Mouse (Mus musculus): ENCODE results near the gene Intu. TPM values are rescaled to one million over a fixed set of nuclear protein-coding genes. Genes with fewer than 3 reads are reported as not detected.

Gene Intu
- polyA plus RNA-seq, 1 experiment from 2014 or later: 2.8 TPM

GRCm38 (mm10) chr3:40527976-40528950, 2.8 kb upstream of the Intu start:
- H3K36me3 ChIP-seq: no peaks in the 10 kb centered on the region
- peaks cover 35% of the 10 kb centered on the region for H3K4me1 ChIP-seq
- H3K4me2 ChIP-seq: peak overlapping the region; percentile 35
- WGBS: 8% methylated on average over 9 of the region's 9 CpGs
- H3K9me3 ChIP-seq: no peaks in the 10 kb centered on the region
- no peak for ATAC-seq (ENCODE audit: extremely low read depth, insufficient number of reproducible peaks, low FRiP score, low TSS enrichment)
- no peak overlapping the region for H3K4me3 ChIP-seq
- H3K27ac ChIP-seq (replicated peaks): no peak overlapping the region
- 0 out of 2 replicates have a peak overlapping the region, but pooled peaks have one; percentile 12 for H3K9ac ChIP-seq
- peaks cover 44% of the 10 kb centered on the region for H3K27me3 ChIP-seq (replicated peaks)

- Histone ChIP-seq H3K4me1 (peaks cover 35% of the 10 kb centered on the region), H3K4me3 (no peak overlapping the region), H3K9ac (no peak overlapping the region), H3K36me3 (no peaks in the 10 kb centered on the region), H3K27me3 (replicated peaks) (peaks cover 51% of the 10 kb centered on the region), H3K4me2 (no peak overlapping the region), H3K9me3 (no peaks in the 10 kb centered on the region), H3K27ac (replicated peaks) (no peak overlapping the region)
- ATAC-seq (ENCODE audit: extremely low read depth, insufficient number of reproducible peaks, low FRiP score, low TSS enrichment): no peak
- WGBS: 43% methylated on average over 6 of the region's 6 CpGs
Measured at GRCm38 (mm10) chr3:40528958-40529357, 2.1 kb upstream of the Intu start.

GRCm38 (mm10) chr3:40530845-40531244, 241 bp upstream of the Intu start:
- Histone ChIP-seq H3K4me2 (peak overlapping the region; percentile 99), H3K27me3 (replicated peaks) (peaks cover 57% of the 10 kb centered on the region), H3K9me3 (no peaks in the 10 kb centered on the region), H3K4me1 (peaks cover 35% of the 10 kb centered on the region), H3K4me3 (peak overlapping the region; percentile 64), H3K9ac (peak overlapping the region; percentile 76; the same call in 1 of the 2 replicates), H3K27ac (replicated peaks) (no peak overlapping the region), H3K36me3 (no peaks in the 10 kb centered on the region)
- 15% methylated on average over 7 of the region's 7 CpGs for WGBS
- no peak for ATAC-seq (ENCODE audit: extremely low read depth, insufficient number of reproducible peaks, low FRiP score, low TSS enrichment)

GRCm38 (mm10) chr3:40532256-40532655, 1.2 kb downstream of the Intu start:
- no peak for ATAC-seq (ENCODE audit: extremely low read depth, insufficient number of reproducible peaks, low FRiP score, low TSS enrichment)
- peaks cover 48% of the 10 kb centered on the region for H3K27me3 ChIP-seq (replicated peaks)
- WGBS: 22% methylated on average over 11 of the region's 11 CpGs

GRCm38 (mm10) chr3:40534141-40534540, 3.1 kb downstream of the Intu start:
- Histone ChIP-seq H3K27me3 (replicated peaks) (peaks cover 43% of the 10 kb centered on the region), H3K4me1 (peaks cover 14% of the 10 kb centered on the region), H3K36me3 (no peaks in the 10 kb centered on the region), H3K4me2 (no peak overlapping the region), H3K9ac (no peak overlapping the region), H3K4me3 (no peak overlapping the region), H3K27ac (replicated peaks) (no peak overlapping the region), H3K9me3 (no peaks in the 10 kb centered on the region)
- no peak for ATAC-seq (ENCODE audit: extremely low read depth, insufficient number of reproducible peaks, low FRiP score, low TSS enrichment)
- 66% methylated on average over 4 of the region's 4 CpGs for WGBS

More at GRCm38 (mm10) chr3:40532256-40532655, 1.2 kb downstream of the Intu start:
- Histone ChIP-seq H3K9me3 (no peaks in the 10 kb centered on the region), H3K27ac (replicated peaks) (no peak overlapping the region), H3K4me1 (peaks cover 32% of the 10 kb centered on the region), H3K4me2 (peak overlapping the region; percentile 99), H3K4me3 (peak overlapping the region; percentile 64), H3K9ac (no peak overlapping the region), H3K36me3 (no peaks in the 10 kb centered on the region)

GRCm38 (mm10) chr3:40540567-40541554, 9.8 kb downstream of the Intu start:
- Histone ChIP-seq H3K4me1 (peaks cover 7% of the 10 kb centered on the region; the same call in 1 of the 2 replicates), H3K9me3 (no peaks in the 10 kb centered on the region), H3K4me3 (peak overlapping the region; percentile 85), H3K9ac (peak overlapping the region; percentile 87), H3K4me2 (peak overlapping the region; percentile 78), H3K27me3 (replicated peaks) (no peaks in the 10 kb centered on the region; the same call in 1 of the 2 replicates), H3K27ac (replicated peaks) (0 out of 2 replicates have a peak overlapping the region, but pooled peaks have one; percentile 25), H3K36me3 (no peaks in the 10 kb centered on the region)
- WGBS: 5% methylated on average over 45 of the region's 45 CpGs
- peak; percentile 73 for ATAC-seq (ENCODE audit: extremely low read depth, insufficient number of reproducible peaks, low FRiP score, low TSS enrichment)

GRCm38 (mm10) chr3:40546621-40547020, 15.5 kb downstream of the Intu start:
- ATAC-seq (ENCODE audit: extremely low read depth, insufficient number of reproducible peaks, low FRiP score, low TSS enrichment): no peak
- WGBS: 84% methylated on average over 4 of the region's 4 CpGs
- no peaks in the 10 kb centered on the region for H3K27me3 ChIP-seq (replicated peaks)

GRCm38 (mm10) chr3:40652941-40653352, 121.9 kb downstream of the Intu start:
- H3K9ac ChIP-seq: no peak overlapping the region
- H3K9me3 ChIP-seq: no peaks in the 10 kb centered on the region
- no peak overlapping the region for H3K4me2 ChIP-seq
- H3K27me3 ChIP-seq (replicated peaks): no peaks in the 10 kb centered on the region
- no peak overlapping the region for H3K27ac ChIP-seq (replicated peaks)
- no peak overlapping the region for H3K4me3 ChIP-seq
- ATAC-seq (ENCODE audit: extremely low read depth, insufficient number of reproducible peaks, low FRiP score, low TSS enrichment): no peak
- H3K36me3 ChIP-seq: peaks cover 19% of the 10 kb centered on the region
- 44% methylated on average over 10 of the region's 10 CpGs for WGBS
- H3K4me1 ChIP-seq: peaks cover 6% of the 10 kb centered on the region

More at GRCm38 (mm10) chr3:40546621-40547020, 15.5 kb downstream of the Intu start:
- Histone ChIP-seq H3K4me2 (no peak overlapping the region), H3K9ac (no peak overlapping the region), H3K4me3 (no peak overlapping the region), H3K4me1 (peaks cover 13% of the 10 kb centered on the region), H3K9me3 (no peaks in the 10 kb centered on the region), H3K27ac (replicated peaks) (no peak overlapping the region), H3K36me3 (no peaks in the 10 kb centered on the region)

GRCm38 (mm10) chr3:40653582-40653981, 122.5 kb downstream of the Intu start:
- H3K27ac ChIP-seq (replicated peaks): no peak overlapping the region
- no peaks in the 10 kb centered on the region for H3K27me3 ChIP-seq (replicated peaks)
- no peak for ATAC-seq (ENCODE audit: extremely low read depth, insufficient number of reproducible peaks, low FRiP score, low TSS enrichment)
- H3K36me3 ChIP-seq: peaks cover 19% of the 10 kb centered on the region
- peaks cover 6% of the 10 kb centered on the region for H3K4me1 ChIP-seq
- no peak overlapping the region for H3K4me2 ChIP-seq
- H3K9me3 ChIP-seq: no peaks in the 10 kb centered on the region
- H3K9ac ChIP-seq: no peak overlapping the region
- H3K4me3 ChIP-seq: no peak overlapping the region
- WGBS: 85% methylated on average over 16 of the region's 16 CpGs

GRCm38 (mm10) chr3:40654028-40654427, 122.9 kb downstream of the Intu start:
- Histone ChIP-seq H3K9ac (no peak overlapping the region), H3K4me2 (no peak overlapping the region), H3K4me1 (peaks cover 6% of the 10 kb centered on the region), H3K27me3 (replicated peaks) (no peaks in the 10 kb centered on the region), H3K9me3 (no peaks in the 10 kb centered on the region), H3K27ac (replicated peaks) (no peak overlapping the region), H3K36me3 (peaks cover 19% of the 10 kb centered on the region), H3K4me3 (no peak overlapping the region)
- no peak for ATAC-seq (ENCODE audit: extremely low read depth, insufficient number of reproducible peaks, low FRiP score, low TSS enrichment)
- WGBS: 71% methylated on average over 11 of the region's 11 CpGs

- H3K9me3 ChIP-seq: no peaks in the 10 kb centered on the region
- WGBS: 87% methylated on average over 11 of the region's 11 CpGs
- H3K9ac ChIP-seq: no peak overlapping the region
- H3K27me3 ChIP-seq (replicated peaks): no peaks in the 10 kb centered on the region
- no peak for ATAC-seq (ENCODE audit: extremely low read depth, insufficient number of reproducible peaks, low FRiP score, low TSS enrichment)
- H3K4me2 ChIP-seq: no peak overlapping the region
- peaks cover 6% of the 10 kb centered on the region for H3K4me1 ChIP-seq
- peaks cover 19% of the 10 kb centered on the region for H3K36me3 ChIP-seq
- H3K27ac ChIP-seq (replicated peaks): no peak overlapping the region
- no peak overlapping the region for H3K4me3 ChIP-seq
Measured at GRCm38 (mm10) chr3:40655571-40655970, 124.5 kb downstream of the Intu start.
